Mouse (Mus musculus) heart, postnatal 36 days (tissue): ENCODE data around the gene Pes1. TPM values are rescaled to one million over a fixed set of nuclear protein-coding genes. Genes with fewer than 3 reads are reported as not detected.
A peak's percentile ranks its signal among the peaks of the same experiment; 100 is the strongest.
"Not testable (repeated sequence)": the region's sequence is repeated elsewhere in the genome, so short reads cannot be mapped to it uniquely, and the experiment has no call there.

Experiments used
- DNase-seq, 2 experiments: peaks; one replicate each; pipeline ENCODE4 v3.0.0; 2021 to 2022
- intact Hi-C: fragments of 180-260 bp; cut with DNase I; formaldehyde crosslinking; loops from one replicate; pipeline ENCODE4 v1.15.1; 2025
- total RNA-seq, 2 experiments: library from RNA; stranded (reverse); gene quantifications; 2 replicates each; pipeline ENCODE4 v1.2.3; 2021

Pes1 gene
- total RNA-seq, 2 experiments from 2014 or later = 27.9 to 29.2 TPM

DNA sequence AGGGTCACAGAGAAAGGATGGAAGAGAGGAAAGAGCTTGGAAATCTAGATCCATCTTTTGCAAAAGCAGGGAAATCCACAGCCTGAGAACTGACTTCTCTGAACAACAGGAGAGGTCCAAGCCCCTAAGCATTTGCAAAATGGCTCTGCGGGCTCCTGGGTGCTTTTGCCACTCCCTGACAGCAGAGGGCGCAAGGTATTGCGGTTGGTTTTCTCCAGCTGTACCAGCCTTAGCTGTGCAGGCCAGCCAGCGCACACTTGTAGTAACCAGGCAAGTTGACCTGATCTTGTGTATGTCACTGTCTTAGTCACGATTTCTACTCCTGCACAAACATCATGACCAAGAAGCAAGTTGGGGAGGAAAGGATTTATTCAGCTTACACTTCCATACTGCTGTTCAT is 37.8 kb downstream of the Pes1 start:
- peak; percentile 49 to 70 for DNase-seq

GRCm38 (mm10) chr11:4005220-4005805 is 41.5 kb downstream of the Pes1 start:
- DNase-seq = no peak
- intact Hi-C loops = no loop called here

More for the DNA sequence above, 37.8 kb downstream of the Pes1 start:
- intact Hi-C loops = loop anchor here (1.0 kb wide), 1 partner anchor 82 kb away; no protein-coding TSS in a partner anchor

DNA sequence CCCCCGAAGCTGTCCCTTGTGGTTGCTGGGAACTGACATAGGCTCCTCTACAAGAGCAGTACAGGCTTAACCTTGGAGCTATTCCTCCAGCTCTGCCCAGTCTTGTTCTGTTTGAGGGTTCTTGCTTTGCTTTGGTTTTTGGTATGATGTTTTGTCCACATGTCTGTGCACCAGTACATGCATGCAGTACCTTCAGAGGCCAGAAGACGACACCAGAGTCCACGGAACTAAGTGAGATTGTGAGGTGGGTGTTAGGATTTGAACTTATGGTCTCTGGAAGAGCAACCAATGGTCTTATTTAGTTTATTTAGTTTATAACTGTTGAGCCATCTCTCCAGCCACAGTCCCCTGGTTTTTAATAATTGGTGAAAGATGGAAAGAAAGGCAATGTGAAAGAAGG is 42.7 kb downstream of the Pes1 start:
- intact Hi-C loops = no loop called here
- DNase-seq = no peak

GRCm38 (mm10) chr11:4012616-4013015 is 48.8 kb downstream of the Pes1 start:
- DNase-seq = no peak
- intact Hi-C loops = no loop called here

DNA sequence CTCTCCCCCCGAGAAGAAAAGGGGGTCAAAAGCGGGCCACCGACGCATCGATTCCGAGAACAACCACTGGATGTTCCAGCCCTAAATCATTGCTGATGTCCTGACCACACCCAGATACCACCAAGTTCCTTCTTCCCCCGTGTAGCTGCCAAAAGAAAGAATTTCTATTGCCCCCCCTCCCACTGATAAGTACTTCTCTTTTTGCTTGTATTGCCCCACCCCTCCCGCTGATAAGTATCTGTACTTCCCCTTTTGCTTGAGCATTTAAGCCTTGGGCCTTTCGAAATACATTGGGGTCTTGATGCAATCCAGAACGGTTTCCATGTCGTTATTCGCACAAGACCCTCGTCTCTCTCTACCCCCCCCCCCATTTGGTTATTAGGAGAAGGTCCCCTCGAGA is 52.0 kb downstream of the Pes1 start:
- DNase-seq, intact Hi-C loops: not testable (repeated sequence)

DNA sequence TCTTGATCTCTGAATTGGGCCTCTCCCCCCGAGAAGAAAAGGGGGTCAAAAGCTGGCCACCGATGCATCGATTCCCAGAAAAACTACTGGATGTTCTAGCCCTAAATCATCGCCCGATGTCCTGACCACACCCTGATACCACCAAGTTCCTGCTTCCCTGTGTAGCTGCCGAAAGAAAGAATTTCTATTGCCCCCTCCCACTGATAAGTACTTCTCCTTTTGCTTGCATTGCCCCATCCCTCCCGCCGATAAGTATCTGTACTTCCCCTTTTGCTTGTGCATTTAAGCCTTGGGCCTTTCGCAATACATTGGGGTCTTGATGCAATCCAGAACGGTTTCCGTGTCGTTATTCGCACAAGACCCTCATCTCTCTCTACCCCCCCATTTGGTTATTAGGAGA is 58.3 kb downstream of the Pes1 start:
- DNase-seq, intact Hi-C loops: not testable (repeated sequence)

DNA sequence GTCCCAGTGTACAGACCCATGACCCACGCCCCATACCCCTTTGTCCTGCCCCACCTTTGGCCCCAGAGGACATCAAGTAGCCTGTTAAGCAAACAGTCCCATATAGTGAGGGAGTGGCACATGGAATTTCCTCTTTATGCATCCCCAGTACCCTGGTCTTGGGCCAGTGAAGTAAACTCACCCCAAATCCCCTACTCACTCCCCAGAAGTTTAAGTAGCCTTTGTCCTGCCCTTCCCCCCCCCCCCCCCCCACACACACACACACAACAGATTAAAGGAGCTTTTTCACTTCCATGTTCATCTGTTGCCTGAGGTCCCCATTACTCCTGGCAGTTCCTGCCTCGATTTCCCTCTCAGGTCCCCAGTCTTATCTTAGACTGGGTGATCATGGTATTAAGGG is 59.5 kb downstream of the Pes1 start:
- intact Hi-C loops = no loop called here
- DNase-seq = no peak

DNA sequence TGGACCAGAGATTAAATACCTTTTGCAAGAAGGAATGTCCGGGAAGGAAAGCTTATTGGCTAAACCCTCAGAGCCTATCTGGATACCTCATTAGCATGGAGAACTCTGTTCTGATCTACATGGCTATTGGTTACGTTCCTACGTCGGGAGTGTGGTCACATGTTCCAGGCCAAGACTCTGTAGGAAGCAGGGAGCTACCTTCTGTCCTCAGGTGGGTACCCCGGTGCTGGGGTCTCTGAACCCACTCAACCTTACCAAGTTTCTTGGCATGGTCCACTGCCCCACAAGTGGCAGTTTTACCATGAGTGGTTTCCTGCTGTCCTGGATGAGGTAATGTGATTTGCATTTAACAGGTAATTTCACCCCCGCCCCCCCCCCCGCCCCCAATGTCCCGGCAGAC is 63.3 kb downstream of the Pes1 start:
- intact Hi-C loops = no loop called here

DNA sequence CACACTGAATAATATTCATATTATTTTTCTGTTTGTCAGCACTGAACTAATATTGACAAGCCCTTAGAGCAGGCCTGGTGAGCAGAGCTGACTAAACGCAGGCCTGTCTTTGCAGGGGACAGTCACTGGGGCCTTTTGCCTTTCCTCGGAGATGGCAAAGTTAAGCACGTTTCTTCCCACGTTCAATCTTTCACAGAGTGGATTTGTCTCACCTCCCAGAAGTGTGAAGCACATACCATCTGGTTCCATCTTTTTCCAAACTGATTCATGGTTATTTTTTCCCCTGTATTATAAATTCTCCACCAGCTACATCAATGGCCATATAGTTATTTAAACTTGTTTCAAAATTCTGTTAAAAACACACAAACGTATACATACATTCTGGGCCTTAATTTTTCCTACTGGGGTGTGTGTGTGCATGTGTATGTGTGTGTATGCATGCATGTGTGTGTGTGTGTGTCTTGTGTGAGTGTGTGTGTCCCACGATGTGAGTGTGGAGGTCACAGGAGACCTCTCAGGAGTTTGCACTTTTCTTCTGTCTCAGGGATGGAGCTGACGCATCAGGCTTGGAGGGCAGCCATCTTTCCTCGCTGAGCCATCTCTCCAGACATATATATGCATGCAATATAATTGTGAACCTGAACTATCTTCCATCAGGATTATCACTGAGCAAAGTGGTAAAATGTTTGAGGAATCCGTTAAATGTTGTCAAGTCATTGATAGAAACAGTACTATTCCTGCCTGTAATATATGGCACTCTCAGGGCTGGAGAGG is 64.0 kb downstream of the Pes1 start:
- DNase-seq = no peak
- intact Hi-C loops = no loop called here

More for the DNA sequence above, 63.3 kb downstream of the Pes1 start:
- DNase-seq = no peak

DNA sequence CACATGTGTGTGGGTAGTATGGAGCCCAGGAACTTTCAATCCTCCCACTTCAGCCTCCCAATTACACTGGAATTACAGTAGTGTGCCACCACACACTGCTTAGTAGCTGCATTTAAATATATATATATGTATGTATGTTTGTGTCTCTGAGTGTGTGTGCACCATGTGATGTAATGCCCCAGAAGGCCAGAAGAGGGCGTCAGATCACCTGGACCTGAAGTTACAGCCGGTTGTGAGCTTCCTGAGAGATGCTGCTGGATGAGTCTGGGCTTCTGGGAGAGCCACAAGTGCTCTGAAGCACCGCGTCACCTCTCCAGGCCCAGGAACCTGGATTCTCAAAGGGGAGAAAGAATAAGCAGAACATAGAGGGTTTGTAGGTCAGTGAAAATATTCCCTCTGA is 65.6 kb downstream of the Pes1 start:
- no peak for DNase-seq
- intact Hi-C loops = no loop called here

Other genes starting within 250 kb of the Pes1 start
- gene Osbp2, start 100.1 kb upstream of the Pes1 start, total RNA-seq = 10 to 100 TPM; 14.1 to 14.3 TPM
- under 1 TPM; 0.54 to 0.92 TPM for gene 4921536K21Rik, start 68.9 kb upstream of the Pes1 start, total RNA-seq
- gene Dusp18, start 68.7 kb upstream of the Pes1 start, total RNA-seq = 10 to 100 TPM; 28.3 to 48.8 TPM
- 1 to 10 TPM; 5.3 to 5.5 TPM for gene Slc35e4, start 49.3 kb upstream of the Pes1 start, total RNA-seq
- gene Tcn2, start 31.8 kb upstream of the Pes1 start, total RNA-seq = 10 to 100 TPM; 43.7 to 52.1 TPM
- gene 4930556J24Rik, start 12.8 kb downstream of the Pes1 start, total RNA-seq = not detected
- under 1 TPM; 0.19 to 0.22 TPM for gene Gal3st1, start 19.7 kb downstream of the Pes1 start, total RNA-seq
- under 1 TPM; 0.36 to 0.57 TPM for gene Sec14l4, start 67.5 kb downstream of the Pes1 start, total RNA-seq
- not detected for gene Sec14l3, start 100.9 kb downstream of the Pes1 start, total RNA-seq
- gene Mtfp1, start 131.5 kb downstream of the Pes1 start, total RNA-seq = 100 to 1,000 TPM; 115 to 136 TPM
- gene Sec14l2, start 159.4 kb downstream of the Pes1 start, total RNA-seq = under 1 TPM; 0.69 to 0.87 TPM
- gene Rnf215, start 171.2 kb downstream of the Pes1 start, total RNA-seq = 10 to 100 TPM; 14.0 to 15.1 TPM
- gene Ccdc157, start 196.3 kb downstream of the Pes1 start, total RNA-seq = 1 to 10 TPM; 5.0 to 5.3 TPM
- gene Sf3a1, start 196.4 kb downstream of the Pes1 start, total RNA-seq = 10 to 100 TPM; 32.7 to 36.7 TPM
- 10 to 100 TPM in 1 of 2 experiments, 1 to 10 TPM in 1; 8.6 to 11.2 TPM for gene Tbc1d10a, start 222.8 kb downstream of the Pes1 start, total RNA-seq